Mouse (Mus musculus): Measurements from ENCODE around the gene Gm13696. TPM values are rescaled to one million over a fixed set of nuclear protein-coding genes. Genes with fewer than 3 reads are reported as not detected.
"Not testable (repeated sequence)": the region's sequence is repeated elsewhere in the genome, so short reads cannot be mapped to it uniquely, and the experiment has no call there.

Gene Gm13696
- total RNA-seq (2017) = not detected in 3 replicates

DNA sequence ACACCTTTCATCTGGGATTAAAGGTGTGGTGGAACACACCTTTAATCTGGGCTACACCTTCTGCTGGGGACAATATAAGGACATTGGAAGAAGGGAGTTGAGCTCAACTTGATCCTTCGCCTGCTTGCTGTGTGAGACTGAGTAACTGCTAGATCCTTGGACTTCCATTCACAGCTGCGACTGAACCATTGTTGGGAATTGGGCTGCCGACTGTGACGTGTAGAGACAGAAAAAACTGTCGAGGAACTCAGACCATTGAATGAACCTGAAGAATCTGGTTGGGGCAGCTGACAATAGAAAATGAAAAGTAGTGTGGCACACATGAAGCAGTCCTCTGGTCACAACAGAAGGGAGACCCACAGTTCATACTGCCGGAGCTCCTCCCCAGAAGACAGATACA is at the start of gene Gm13696:
Gm13696 (plus strand) TSS at position 301 of the 400 bp plus-strand sequence.
- not testable (repeated sequence) for ATAC-seq (replicated peaks; ENCODE audit: insufficient number of reproducible peaks, low FRiP score, low TSS enrichment, poor library complexity, severe bottlenecking)

DNA sequence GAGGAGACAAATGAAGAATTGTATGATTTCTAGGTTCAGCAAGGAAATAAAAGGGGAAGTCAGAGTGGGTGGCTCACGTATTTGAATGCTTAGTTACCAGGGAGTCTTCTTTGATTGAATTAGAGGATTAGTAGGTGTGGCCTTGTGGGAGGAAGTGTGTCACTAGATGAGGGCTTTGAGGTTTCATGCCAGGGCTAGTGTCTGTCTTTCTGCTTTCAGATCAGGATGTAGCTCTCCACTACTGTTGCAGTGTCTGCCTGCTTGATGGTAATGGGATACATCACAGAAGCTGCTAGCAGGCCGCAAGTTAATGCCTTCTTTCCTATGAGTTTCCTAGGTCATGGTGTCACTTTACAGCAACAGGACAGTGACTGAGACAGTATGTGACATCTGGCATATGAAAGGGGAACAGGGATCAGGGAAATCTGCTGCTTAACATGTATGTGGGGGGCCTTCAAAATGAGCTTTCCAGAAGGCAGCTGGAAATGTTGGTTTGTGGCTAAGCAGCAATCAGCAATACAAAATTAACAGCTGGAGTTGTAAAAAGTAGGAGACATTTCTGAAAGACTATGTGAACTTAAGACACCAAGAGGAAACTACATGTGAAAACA is 43.3 kb upstream of the Gm13696 start:
- ATAC-seq (replicated peaks; ENCODE audit: insufficient number of reproducible peaks, low FRiP score, low TSS enrichment, poor library complexity, severe bottlenecking) = peak; percentile 79

- ATAC-seq (replicated peaks; ENCODE audit: insufficient number of reproducible peaks, low FRiP score, low TSS enrichment, poor library complexity, severe bottlenecking) = peak; percentile 53
Observed at GRCm38 (mm10) chr2:83940931-83941361, 32.0 kb upstream of the Gm13696 start, which contains the start of gene Zswim2. Gene Zswim2 (minus strand): TSS chr2:83941228.

GRCm38 (mm10) chr2:83941378-83941777 is 31.5 kb upstream of the Gm13696 start:
- no peak for ATAC-seq (replicated peaks; ENCODE audit: insufficient number of reproducible peaks, low FRiP score, low TSS enrichment, poor library complexity, severe bottlenecking)

DNA sequence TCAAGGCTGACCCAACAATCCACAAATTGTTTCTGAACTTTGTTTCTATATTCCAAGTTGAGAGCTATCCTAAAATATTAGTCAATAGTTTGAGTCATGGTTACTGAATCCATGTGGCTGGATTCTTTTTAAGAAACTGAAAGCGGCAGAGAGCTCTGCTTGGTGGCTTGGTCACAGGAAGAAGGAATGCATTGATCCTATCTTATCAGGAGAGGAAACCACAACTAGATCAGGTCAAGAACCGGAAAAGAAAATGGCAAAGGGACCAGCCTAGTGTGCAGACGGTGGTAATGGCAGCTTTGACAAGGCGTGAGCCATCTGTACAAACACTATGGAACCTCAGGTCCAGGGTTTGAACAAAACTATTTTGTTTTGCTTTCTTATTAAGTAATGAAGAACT is 31.1 kb upstream of the Gm13696 start:
- no peak for ATAC-seq (replicated peaks; ENCODE audit: insufficient number of reproducible peaks, low FRiP score, low TSS enrichment, poor library complexity, severe bottlenecking)

DNA sequence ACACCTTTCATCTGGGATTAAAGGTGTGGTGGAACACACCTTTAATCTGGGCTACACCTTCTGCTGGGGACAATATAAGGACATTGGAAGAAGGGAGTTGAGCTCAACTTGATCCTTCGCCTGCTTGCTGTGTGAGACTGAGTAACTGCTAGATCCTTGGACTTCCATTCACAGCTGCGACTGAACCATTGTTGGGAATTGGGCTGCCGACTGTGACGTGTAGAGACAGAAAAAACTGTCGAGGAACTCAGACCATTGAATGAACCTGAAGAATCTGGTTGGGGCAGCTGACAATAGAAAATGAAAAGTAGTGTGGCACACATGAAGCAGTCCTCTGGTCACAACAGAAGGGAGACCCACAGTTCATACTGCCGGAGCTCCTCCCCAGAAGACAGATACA is 17.5 kb upstream of the Gm13696 start, which contains the start of gene Gm13698:
Gm13698 (plus strand) TSS at position 301 of the 400 bp plus-strand sequence.
- not testable (repeated sequence) for ATAC-seq (replicated peaks; ENCODE audit: insufficient number of reproducible peaks, low FRiP score, low TSS enrichment, poor library complexity, severe bottlenecking)

DNA sequence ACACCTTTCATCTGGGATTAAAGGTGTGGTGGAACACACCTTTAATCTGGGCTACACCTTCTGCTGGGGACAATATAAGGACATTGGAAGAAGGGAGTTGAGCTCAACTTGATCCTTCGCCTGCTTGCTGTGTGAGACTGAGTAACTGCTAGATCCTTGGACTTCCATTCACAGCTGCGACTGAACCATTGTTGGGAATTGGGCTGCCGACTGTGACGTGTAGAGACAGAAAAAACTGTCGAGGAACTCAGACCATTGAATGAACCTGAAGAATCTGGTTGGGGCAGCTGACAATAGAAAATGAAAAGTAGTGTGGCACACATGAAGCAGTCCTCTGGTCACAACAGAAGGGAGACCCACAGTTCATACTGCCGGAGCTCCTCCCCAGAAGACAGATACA is 11.7 kb upstream of the Gm13696 start, which contains the start of gene Gm13693:
Gm13693 (plus strand) TSS at position 301 of the 400 bp plus-strand sequence.
- ATAC-seq (replicated peaks; ENCODE audit: insufficient number of reproducible peaks, low FRiP score, low TSS enrichment, poor library complexity, severe bottlenecking) = not testable (repeated sequence)

DNA sequence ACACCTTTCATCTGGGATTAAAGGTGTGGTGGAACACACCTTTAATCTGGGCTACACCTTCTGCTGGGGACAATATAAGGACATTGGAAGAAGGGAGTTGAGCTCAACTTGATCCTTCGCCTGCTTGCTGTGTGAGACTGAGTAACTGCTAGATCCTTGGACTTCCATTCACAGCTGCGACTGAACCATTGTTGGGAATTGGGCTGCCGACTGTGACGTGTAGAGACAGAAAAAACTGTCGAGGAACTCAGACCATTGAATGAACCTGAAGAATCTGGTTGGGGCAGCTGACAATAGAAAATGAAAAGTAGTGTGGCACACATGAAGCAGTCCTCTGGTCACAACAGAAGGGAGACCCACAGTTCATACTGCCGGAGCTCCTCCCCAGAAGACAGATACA is 5.9 kb upstream of the Gm13696 start, which contains the start of gene Gm13695:
Gm13695 (plus strand) TSS at position 301 of the 400 bp plus-strand sequence.
- not testable (repeated sequence) for ATAC-seq (replicated peaks; ENCODE audit: insufficient number of reproducible peaks, low FRiP score, low TSS enrichment, poor library complexity, severe bottlenecking)

DNA sequence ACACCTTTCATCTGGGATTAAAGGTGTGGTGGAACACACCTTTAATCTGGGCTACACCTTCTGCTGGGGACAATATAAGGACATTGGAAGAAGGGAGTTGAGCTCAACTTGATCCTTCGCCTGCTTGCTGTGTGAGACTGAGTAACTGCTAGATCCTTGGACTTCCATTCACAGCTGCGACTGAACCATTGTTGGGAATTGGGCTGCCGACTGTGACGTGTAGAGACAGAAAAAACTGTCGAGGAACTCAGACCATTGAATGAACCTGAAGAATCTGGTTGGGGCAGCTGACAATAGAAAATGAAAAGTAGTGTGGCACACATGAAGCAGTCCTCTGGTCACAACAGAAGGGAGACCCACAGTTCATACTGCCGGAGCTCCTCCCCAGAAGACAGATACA is 5.7 kb downstream of the Gm13696 start, which contains the start of gene Gm13694:
Gm13694 (plus strand) TSS at position 301 of the 400 bp plus-strand sequence.
- ATAC-seq (replicated peaks; ENCODE audit: insufficient number of reproducible peaks, low FRiP score, low TSS enrichment, poor library complexity, severe bottlenecking) = not testable (repeated sequence)

- ATAC-seq (replicated peaks; ENCODE audit: insufficient number of reproducible peaks, low FRiP score, low TSS enrichment, poor library complexity, severe bottlenecking) = not testable (repeated sequence)
Observed at GRCm38 (mm10) chr2:83984443-83984842, 11.5 kb downstream of the Gm13696 start, which contains the start of gene Gm13697. Gene Gm13697 (plus strand): TSS chr2:83984743.

DNA sequence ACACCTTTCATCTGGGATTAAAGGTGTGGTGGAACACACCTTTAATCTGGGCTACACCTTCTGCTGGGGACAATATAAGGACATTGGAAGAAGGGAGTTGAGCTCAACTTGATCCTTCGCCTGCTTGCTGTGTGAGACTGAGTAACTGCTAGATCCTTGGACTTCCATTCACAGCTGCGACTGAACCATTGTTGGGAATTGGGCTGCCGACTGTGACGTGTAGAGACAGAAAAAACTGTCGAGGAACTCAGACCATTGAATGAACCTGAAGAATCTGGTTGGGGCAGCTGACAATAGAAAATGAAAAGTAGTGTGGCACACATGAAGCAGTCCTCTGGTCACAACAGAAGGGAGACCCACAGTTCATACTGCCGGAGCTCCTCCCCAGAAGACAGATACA is 17.3 kb downstream of the Gm13696 start, which contains the start of gene Gm13691:
Gm13691 (plus strand) TSS at position 301 of the 400 bp plus-strand sequence.
- not testable (repeated sequence) for ATAC-seq (replicated peaks; ENCODE audit: insufficient number of reproducible peaks, low FRiP score, low TSS enrichment, poor library complexity, severe bottlenecking)

- ATAC-seq (replicated peaks; ENCODE audit: insufficient number of reproducible peaks, low FRiP score, low TSS enrichment, poor library complexity, severe bottlenecking) = not testable (repeated sequence)
Observed at GRCm38 (mm10) chr2:83993639-83994255, 20.8 kb downstream of the Gm13696 start.

DNA sequence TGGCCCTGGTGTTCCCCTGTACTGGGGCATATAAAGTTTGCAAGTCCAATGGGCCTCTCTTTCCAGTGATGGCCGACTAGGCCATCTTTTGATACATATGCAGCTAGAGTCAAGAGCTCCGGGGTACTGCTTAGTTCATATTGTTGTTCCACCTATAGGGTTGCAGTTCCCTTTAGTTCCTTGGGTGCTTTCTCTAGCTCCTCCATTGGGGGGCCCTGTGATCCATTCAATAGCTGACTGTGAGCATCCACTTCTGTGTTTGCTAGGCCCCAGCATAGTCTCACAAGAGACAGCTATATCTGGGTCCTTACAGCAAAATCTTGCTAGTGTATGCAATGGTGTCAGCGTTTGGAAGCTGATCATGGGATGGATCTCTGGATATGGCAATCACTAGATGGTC is 21.6 kb downstream of the Gm13696 start:
- not testable (repeated sequence) for ATAC-seq (replicated peaks; ENCODE audit: insufficient number of reproducible peaks, low FRiP score, low TSS enrichment, poor library complexity, severe bottlenecking)

DNA sequence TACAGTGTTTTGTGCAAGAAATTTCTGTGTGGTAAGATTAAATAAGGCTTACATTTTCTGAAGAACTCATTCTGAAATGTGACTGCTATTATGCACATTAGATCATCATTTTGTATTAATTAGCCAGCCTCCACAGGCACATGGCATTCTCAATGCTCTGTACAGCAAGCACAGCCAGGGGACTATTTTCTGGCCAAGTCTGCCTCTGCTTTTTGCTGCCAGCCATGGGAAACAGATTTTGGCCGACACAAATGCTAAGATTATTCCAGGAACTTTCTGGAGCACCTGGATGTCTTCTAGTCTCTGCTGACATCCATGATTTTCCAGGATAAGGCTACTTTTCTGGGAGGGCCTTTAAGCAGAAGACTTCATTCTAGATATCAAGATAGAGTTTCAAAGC is 36.0 kb downstream of the Gm13696 start:
- ATAC-seq (replicated peaks; ENCODE audit: insufficient number of reproducible peaks, low FRiP score, low TSS enrichment, poor library complexity, severe bottlenecking) = no peak

- no peak for ATAC-seq (replicated peaks; ENCODE audit: insufficient number of reproducible peaks, low FRiP score, low TSS enrichment, poor library complexity, severe bottlenecking)
Observed at GRCm38 (mm10) chr2:84009818-84010217, 36.9 kb downstream of the Gm13696 start.

- ATAC-seq (replicated peaks; ENCODE audit: insufficient number of reproducible peaks, low FRiP score, low TSS enrichment, poor library complexity, severe bottlenecking) = no peak
Observed at GRCm38 (mm10) chr2:84014572-84014971, 41.6 kb downstream of the Gm13696 start.

DNA sequence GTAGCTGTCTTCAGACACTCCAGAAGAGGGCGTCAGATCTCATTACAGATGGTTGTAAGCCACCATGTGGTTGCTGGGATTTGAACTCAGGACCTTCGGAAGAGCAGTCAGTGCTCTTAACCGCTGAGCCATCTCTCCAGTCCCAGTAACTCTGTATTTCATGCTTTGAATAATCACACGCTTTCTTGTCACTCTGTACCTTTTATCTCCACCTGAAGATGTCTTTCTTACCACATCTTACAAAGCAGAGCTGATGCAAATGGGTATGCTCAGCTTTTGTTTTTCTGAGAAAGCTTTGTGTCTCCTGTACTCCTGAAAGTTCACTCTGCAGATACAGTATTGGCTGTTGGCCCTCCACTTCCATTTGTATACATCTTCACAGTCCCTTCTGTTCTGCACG is 43.4 kb downstream of the Gm13696 start:
- ATAC-seq (replicated peaks; ENCODE audit: insufficient number of reproducible peaks, low FRiP score, low TSS enrichment, poor library complexity, severe bottlenecking) = not testable (repeated sequence)

GRCm38 (mm10) chr2:84018330-84018729 is 45.4 kb downstream of the Gm13696 start:
- ATAC-seq (replicated peaks; ENCODE audit: insufficient number of reproducible peaks, low FRiP score, low TSS enrichment, poor library complexity, severe bottlenecking) = no peak

GRCm38 (mm10) chr2:84019519-84020305 is 46.8 kb downstream of the Gm13696 start:
- no peak for ATAC-seq (replicated peaks; ENCODE audit: insufficient number of reproducible peaks, low FRiP score, low TSS enrichment, poor library complexity, severe bottlenecking)
